Mouse (Mus musculus) retina, postnatal 7 days (tissue): ENCODE measurements around the gene Sp2.

Source experiments
- DNase-seq: peaks from one replicate; pipeline ENCODE4 v3.0.0-alpha.2; 2012; ENCODE audit warnings: low read depth, low spot score

Gene Sp2

DNA sequence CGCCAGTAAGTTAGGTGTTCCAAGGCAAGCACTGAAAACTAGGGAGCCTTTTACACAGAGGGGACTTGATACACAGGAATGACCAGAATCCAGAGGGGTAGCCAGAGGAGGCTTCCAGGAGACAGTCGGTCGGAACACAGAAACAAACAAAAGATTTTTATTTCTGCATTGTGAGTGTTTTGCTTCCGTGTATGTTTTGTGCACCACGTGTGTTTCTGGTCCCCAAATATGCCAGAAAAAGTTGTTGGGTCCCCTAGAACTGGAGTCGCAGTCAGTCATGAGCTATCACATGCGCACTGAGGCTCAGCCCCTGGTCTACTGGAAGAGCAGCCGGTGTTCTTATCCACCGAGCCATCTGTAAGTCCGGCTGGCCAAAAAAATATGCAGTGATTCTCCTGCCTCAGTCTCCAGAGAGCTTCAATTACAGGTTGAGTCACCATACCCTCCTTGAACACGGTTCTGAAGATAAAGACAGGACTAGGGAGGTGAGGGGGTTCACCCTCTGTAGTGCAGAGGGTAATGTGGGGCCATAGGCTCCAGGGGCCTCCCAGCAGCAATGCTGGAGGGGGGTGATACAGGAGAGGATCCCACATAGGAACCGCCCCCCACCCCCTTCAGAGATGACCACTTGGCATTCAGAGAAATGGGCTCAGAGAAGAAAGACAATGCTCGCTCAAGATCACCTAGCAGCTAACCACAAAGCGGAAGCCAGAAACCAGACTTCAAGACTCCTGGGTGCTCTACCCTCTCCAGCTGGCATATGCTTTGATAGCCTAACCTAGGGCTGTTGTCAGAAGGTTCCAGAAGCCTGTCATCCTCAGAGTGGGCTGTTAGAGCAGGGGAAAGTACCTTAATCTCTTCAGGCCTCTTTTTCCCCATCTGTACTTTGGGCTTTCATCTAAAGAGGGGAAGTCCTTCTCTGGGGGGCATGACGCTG lies 13.3 kb upstream of the Sp2 start:
- DNase-seq = no peak

GRCm38 (mm10) chr11:96995031-96995430 lies 12.3 kb upstream of the Sp2 start:
- DNase-seq = no peak

DNA sequence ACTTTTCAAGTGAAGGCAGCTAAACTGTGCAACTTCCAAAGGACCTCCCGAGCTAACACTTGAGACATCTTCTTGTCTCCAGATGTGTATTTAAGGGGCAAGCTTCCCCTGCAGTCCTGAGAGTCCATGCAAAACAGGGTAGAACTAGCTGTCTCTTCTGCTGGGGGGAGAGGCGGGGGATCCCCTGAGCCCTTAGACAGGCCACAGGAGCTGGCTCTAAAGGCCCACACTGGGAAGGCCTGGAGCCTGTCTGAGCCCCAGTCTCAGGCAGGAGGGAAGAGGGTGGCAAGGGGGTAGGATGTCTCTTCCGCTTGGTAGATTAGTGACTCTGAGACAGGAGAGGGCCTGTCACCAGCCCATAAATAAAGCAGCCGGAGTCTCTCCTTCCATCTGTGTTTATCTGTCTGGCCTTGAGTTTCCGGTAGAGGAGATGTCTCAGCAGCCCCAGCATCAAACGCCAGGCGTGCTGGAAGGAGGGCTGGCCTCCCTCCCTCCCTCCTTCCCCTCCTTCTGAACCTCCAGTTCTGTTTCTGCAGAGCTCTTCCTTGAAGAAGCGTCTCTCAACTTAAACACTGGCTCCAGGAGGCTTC lies 10.1 kb upstream of the Sp2 start:
- no peak for DNase-seq

- DNase-seq = no peak
Measured at GRCm38 (mm10) chr11:96991501-96991900, 8.7 kb upstream of the Sp2 start.

- DNase-seq = no peak
Measured at GRCm38 (mm10) chr11:96987873-96988655, 5.3 kb upstream of the Sp2 start.

- no peak for DNase-seq
Measured at GRCm38 (mm10) chr11:96986463-96986862, 3.7 kb upstream of the Sp2 start.

- DNase-seq = no peak
Measured at GRCm38 (mm10) chr11:96984903-96985302, 2.1 kb upstream of the Sp2 start.

DNA sequence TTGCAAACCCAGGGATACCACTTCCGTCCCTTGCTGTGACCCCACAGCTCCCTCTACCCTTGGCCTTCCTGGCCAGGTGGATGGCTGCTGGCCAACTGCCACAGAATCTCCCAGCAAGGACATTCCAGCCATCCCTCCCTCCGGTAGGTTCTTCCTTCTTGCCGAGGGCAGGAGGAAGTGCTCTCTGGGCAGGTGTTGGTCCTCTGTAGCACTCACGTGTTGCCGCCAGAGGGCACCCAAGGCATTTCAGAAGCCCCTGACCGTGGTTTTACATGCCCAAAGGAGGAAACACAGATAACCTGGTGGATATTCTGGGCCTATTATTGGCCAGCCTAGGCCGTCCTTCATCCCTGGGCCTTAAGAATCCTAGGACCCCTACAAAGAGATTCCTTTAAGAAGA lies 404 bp downstream of the Sp2 start:
- peak; percentile 75 for DNase-seq

DNA sequence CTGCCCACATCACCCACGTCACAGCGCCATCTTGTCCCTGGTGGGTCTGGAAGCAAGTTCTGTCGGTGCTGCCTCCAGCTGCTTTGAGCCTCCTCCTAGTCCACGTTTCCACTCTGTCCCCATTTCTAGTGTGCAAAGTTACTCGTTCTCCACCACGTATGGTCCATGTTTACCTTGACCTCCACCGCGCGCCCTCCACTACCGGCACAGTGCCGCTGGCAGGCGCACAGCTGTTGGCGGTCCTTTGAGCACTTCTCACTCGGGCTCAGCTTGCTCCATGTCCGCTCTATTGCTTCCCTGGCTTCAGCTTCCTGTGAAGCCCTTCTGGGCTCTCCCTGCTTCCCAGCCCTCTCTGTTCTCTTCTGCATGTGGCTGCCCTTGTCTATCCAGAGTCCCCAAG lies 1.3 kb downstream of the Sp2 start:
- no peak for DNase-seq

DNA sequence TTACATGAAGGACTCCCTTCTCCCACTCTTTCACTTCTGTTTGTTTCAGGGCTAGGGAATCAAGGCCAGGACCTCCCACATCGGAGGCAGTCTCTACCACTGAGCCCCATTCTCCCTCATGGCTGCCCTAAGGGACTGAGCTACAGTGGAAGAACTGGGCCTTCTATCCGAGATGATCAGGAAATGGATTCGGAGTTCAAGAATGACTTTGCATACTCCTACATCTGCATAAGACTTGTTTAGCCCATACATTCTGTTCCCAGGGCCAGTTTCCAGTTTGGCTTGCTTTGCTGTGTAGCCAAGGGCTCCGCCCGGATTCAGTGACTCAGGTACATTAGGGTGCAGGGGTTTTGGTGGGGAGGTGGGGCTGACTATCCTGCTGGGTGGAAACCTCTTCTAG lies 2.7 kb downstream of the Sp2 start:
- no peak for DNase-seq

DNA sequence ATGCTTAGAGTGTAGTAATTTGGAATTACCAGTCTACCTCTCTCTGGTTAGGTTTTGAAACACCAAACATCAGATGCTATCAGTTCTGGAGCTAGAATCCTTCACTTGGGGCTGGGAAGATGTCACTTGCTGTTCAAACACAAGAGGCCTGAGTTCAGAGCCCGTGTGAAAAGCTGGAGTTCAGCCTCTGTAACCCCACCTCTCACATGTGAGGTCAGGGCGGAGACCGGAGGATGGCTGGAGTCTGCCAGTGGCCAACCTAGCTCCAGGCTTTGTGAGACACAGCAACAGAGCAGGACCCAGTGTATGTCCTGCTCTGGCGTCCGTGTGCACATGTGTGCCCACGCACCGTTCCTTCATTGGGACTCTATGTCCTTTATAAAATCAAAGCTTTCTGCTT lies 3.4 kb downstream of the Sp2 start:
- DNase-seq = no peak

DNA sequence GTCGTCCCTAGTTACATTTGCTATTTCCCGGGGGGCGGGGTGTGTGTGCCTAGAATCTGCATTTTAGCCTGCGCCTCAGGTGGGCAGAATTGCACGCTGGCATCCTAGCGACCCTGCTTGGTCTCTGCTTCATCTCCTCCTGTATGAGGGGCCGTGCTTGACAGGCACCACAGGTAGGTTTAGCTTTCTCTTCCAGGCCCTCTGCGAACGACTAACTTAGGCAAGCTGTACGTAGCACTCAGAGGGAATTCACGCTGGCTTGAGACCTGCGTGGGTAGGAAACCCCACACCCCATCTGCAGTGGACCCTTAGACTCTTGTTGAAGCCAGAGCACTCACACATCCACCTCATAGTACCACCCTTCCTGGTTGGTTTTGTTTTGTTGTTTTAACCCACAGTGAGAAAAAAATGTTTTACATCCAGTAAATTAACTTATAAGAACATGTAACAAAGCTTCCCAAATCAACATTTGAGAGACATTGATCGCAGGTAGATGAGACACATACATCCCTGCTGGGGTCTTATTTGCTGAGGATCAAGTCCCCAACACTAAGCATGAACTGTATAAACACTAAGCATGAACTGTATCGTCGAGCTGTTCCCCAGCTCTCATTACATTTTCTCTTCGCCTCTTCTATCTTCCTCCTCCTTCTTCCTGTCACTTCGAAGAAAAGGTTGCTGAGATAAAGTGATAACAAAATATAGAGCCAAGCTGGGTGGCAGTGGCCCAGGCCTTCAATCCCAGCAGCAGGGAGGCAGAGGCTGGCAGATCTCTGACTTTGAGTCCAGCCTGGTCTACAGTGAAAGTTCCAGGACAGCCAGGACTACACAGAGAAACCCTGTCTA lies 4.1 kb downstream of the Sp2 start:
- DNase-seq = no peak

DNA sequence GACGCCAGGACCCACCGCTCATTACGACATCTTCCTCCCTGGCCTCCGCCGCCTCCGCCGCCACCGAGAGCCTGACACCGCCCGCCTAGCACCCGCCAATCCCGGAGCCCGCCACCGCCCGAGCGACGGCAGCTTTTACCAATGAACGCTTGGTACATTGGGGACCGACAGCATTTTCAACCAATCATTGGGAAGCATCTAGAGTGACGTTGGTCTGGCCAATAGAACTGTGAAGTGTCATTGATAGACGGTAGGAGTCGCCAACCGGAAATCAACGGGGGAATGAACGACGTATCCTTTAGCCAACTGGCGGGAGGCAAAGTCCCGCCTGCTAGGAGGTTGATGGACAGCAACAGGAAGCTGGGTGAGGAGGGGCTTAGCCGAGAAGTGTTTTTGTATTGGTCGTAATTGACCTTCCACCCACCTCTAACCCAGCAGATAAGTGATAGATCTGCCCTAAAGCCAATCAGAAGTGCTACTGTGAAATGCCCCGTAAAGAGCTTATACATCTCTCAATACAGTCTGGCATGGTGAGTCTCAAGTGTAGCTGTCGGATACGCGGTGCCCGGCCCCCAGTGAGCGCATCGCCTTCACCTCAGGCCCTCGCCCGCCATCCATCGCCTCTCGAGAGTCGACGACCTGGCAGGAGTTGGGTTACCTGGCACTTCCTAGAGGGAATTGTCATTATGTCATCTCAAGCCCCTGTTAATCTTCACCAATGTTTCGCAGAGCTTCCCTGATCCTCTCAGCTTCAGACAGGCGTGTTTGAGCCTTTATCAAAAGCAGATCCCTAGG lies 5.0 kb downstream of the Sp2 start:
- peak; percentile 100 for DNase-seq

DNA sequence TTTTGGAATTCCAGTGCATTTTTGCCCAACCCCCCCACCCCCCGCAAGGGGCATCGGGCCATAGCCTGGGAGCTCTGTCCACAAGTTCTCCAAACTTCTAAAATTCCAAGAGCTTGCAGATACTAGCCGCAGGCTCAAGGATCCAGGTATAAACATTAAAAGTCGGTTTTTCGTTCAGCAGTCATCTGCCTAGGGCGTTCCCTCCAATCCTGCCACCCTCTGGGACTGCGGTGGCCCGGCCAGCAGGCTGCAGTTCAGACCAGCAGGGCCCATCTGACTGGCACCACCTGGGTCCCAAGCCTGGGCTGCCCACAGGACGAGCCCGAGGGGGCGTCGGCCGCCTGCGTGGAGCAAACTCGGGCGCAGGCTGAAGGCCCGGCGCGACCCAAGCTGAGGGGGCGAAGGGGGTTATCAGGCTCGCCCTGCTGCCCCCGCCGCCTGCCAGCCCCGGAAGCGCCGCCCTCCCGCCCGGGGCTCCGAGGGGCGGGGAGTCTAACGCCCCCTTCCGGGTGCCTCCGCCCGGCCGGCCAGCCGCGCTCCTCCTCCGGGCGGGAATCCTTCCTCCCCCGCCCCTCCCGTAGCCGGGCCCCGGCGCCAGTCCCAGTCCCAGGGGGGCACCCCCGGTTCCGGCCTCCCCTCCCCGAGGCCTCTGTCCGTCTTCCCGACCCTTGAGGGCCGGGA lies 5.7 kb downstream of the Sp2 start:
- DNase-seq = peak; percentile 77

DNA sequence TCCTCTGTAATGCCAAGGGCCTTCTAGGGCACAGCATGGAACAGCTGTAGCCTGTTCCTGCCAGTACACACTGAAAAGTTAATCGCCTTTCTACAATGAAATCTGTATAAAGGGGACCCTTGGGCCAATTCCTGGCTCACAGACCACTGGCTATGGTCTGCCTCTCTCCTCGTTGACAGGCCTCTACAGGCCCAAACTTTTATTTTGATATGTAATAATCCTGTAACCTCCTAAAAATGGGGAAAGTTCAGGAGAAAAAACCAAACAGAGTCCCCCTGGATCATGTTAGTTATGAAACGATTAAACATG lies 6.4 kb downstream of the Sp2 start:
- no peak for DNase-seq

DNA sequence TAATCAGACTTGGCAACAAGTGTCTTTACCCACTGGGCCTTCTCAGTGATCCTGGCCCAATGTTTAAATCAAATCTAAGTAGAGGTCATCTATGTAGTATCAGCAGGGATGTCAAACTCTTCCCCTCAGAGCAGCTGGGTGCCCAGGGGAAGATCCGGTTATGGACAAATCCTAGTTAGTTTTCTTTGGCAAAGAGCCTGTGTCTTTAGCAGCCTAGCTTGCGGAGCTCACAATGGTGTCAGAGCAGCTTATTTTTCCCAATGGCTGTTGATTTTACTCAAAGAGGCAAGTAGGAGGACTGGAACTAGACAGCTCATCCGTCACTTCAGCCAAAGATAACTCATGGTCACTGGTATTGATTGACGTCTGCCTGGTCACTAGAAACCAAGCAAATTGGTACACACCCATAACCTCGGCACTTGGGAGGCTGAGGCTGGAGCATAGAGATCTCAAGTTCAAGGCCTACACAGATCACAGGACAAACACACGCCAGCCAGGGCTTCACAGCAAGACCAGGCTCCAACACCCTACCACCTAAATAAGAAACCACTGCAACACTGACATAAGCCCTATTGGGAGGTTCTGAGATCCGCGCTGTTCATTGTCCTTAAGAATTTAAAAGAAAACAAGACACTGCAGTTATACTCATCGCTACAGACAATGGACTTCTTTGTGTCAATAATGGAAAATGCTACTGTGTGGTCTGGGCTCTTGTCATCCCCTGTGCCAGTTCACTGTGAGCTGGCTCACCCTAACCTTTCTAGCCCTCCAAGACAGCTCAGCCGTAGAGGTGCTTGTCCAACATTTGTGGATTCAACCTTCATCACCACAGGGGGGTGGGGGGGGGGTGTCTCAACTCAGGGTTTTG lies 7.0 kb downstream of the Sp2 start:
- DNase-seq = no peak

GRCm38 (mm10) chr11:96974813-96975212 lies 7.9 kb downstream of the Sp2 start:
- DNase-seq = no peak

GRCm38 (mm10) chr11:96973426-96973964 lies 9.3 kb downstream of the Sp2 start:
- no peak for DNase-seq

GRCm38 (mm10) chr11:96972906-96973305 lies 9.9 kb downstream of the Sp2 start:
- no peak for DNase-seq
